Mouse (Mus musculus): ENCODE data around the gene Map2k5.

GRCm38 (mm10) chr9:63288676-63289075 is 89.0 kb downstream of the Map2k5 start:
- TF ChIP-seq CTCF (conservative IDR thresholded peaks at IDR 0.05; ENCODE audit: insufficient read depth, insufficient read length, low read depth, low read length): no peak
- no peak for TF ChIP-seq POLR2A (IDR thresholded peaks at IDR 0.05; ENCODE audit: low read depth, low read length)
